Mouse (Mus musculus) lung, adult 2 months (tissue): Measurements from ENCODE around the gene Rab17. TPM values are rescaled to one million over a fixed set of nuclear protein-coding genes. Genes with fewer than 3 reads are reported as not detected.
A peak's percentile ranks its signal among the peaks of the same experiment; 100 is the strongest.

Source experiments
- DNase-seq: peaks from one replicate; pipeline ENCODE4 v3.0.0; 2022
- H3K4me1 ChIP-seq: fragments of 200-500 bp; 2 replicates; pipeline ENCODE4 v1.6.1; 2011; ENCODE audit warnings: low read length; ENCODE audit not compliant: control insufficient read depth, insufficient read depth
- H3K4me3 ChIP-seq: fragments of 200-500 bp; replicated peaks from 2 replicates; pipeline ENCODE3; 2011; ENCODE audit warnings: low read depth, mild to moderate bottlenecking, control low read depth, low read length; ENCODE audit errors: extremely low read depth
- CTCF ChIP-seq: fragments of 200-500 bp; IDR thresholded peaks from 2 replicates; pipeline ENCODE4 v1.5.1; 2011; ENCODE audit warnings: mild to moderate bottlenecking, low read length, control low read depth; ENCODE audit not compliant: insufficient read depth
- POLR2A ChIP-seq: fragments of 200-500 bp; IDR thresholded peaks from 2 replicates; pipeline ENCODE4 v1.6.1; 2011; ENCODE audit warnings: low read depth, mild to moderate bottlenecking, control low read depth, low read length, borderline replicate concordance; ENCODE audit errors: extremely low read depth
- WGBS: fragments of 180-500 bp; shearing (Covaris S2); methylation state at CpG from one replicate; pipeline ENCODE4 v1.1.7; 2018; 5-methylcytosine and 5-hydroxymethylcytosine counted together
- polyA plus RNA-seq: library from polyadenylated mRNA; depleted of rRNA; stranded (reverse); fragments of >200 nt; gene quantifications from 2 replicates; pipeline ENCODE4 v1.2.3, GENCODE M21; 2012

Gene Rab17
- polyA plus RNA-seq, 1 experiment, result 1.2 TPM

DNA sequence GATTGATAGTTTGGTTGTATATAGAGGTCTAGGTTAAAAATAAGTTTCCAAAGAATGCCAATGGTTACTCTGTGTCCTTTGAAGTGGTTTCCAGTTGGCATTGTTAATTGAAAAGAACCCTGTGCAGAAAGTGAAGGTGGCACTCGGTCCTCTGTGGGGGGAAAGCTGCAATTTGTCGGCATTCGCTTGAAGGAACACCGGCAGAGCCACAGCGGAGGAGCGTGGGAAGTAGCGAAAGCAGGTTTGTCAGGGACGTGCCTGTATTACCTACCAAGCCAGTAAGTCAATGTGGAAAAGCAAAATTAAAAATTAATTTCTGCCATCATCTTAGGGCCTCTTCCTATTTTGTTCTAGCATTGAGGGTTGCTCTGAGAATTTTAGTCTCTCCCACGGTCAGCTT lies 37.2 kb upstream of the Rab17 start:
- H3K4me3 ChIP-seq, result no peak overlapping the region
- 74% methylated on average over 9 of the region's 9 CpGs for WGBS
- TF ChIP-seq POLR2A, result no peak
- TF ChIP-seq CTCF, result no peak
- H3K4me1 ChIP-seq, result peaks cover 13% of the 10 kb centered on the region; the same call in 1 of the 2 replicates
- DNase-seq, result no peak

DNA sequence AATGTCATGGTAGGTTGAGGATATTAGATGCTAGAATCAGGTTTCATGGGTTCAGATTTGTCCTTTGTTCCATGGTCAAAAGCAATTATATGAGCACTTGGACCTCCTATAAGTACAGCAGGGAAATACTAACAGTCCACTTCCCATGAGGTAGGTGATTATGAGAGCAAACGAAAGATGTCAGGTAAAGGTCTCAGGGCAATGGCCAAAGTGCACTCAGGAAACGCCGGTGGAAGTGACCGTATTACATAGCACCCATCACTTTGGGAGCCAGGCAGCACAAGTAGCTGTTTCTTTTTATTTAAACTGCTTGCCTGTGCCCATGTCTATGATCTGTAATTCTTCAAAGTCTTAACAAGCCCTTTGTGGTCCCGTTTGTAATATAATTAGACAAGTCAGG lies 36.6 kb upstream of the Rab17 start:
- peaks cover 13% of the 10 kb centered on the region for H3K4me1 ChIP-seq
- 54% methylated on average over 5 of the region's 5 CpGs for WGBS
- DNase-seq, result no peak
- no peak for TF ChIP-seq POLR2A
- TF ChIP-seq CTCF, result no peak
- H3K4me3 ChIP-seq, result no peak overlapping the region

DNA sequence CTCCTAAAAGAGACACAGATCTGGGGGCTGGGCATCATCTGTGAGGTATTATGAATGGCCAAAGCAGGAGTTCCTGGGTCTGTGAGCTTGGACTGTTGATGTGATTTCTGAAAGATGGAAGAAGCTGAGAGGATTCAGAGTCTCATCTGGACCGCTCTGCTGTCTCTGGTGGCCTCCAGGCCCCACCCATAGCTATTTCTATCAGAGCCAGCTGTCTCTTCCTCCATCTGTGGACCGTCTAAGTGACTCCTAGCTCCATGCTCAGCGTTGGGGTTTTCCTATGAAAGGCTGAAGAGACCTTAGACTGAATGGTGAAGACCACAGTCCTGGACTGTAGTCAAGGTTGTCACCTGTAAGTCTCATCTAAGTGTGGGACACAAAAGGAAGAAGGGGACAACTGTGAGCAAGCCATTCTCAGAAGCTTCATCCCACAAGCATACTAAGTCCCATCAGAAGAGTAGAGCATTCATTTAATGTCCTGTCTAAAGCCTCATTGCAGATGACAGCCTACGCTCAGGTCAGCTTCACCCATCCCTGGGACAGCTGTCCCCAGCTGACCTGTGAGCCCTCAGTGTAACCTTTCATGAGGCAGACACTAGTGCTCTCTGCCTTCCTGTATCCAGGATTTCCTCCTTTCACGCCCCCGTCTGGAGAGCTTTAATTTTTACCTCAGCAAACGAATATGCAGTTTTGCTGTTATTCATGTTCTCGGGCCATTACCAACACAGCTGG lies 34.2 kb upstream of the Rab17 start:
- 61% methylated on average over 8 of the region's 8 CpGs for WGBS
- no peak for DNase-seq
- no peak overlapping the region for H3K4me3 ChIP-seq
- TF ChIP-seq POLR2A (no peak), CTCF (no peak)
- H3K4me1 ChIP-seq, result peaks cover 12% of the 10 kb centered on the region

DNA sequence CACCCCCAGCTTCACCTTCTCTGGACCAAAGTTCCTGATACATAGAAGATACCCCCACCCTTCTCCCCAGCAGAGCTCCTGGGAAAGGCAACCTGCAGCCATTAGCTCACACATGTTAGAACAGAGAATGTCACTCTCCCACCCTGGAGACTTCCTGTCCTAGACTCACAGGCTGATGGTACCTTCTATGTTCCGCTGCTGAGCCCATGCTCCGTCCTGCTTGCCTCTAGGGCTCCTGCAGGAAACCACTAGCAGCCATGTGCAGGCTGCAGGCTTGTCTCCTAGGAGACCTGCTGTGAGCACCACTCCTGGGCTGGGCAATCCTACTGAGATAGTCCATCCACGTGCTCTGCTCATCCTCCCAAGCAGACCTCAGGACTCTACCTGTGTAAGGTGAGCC lies 33.2 kb upstream of the Rab17 start:
- TF ChIP-seq CTCF (no peak), POLR2A (no peak)
- DNase-seq, result no peak
- H3K4me3 ChIP-seq, result no peak overlapping the region
- 59% methylated on average over 3 of the region's 3 CpGs for WGBS
- H3K4me1 ChIP-seq, result peaks cover 12% of the 10 kb centered on the region

DNA sequence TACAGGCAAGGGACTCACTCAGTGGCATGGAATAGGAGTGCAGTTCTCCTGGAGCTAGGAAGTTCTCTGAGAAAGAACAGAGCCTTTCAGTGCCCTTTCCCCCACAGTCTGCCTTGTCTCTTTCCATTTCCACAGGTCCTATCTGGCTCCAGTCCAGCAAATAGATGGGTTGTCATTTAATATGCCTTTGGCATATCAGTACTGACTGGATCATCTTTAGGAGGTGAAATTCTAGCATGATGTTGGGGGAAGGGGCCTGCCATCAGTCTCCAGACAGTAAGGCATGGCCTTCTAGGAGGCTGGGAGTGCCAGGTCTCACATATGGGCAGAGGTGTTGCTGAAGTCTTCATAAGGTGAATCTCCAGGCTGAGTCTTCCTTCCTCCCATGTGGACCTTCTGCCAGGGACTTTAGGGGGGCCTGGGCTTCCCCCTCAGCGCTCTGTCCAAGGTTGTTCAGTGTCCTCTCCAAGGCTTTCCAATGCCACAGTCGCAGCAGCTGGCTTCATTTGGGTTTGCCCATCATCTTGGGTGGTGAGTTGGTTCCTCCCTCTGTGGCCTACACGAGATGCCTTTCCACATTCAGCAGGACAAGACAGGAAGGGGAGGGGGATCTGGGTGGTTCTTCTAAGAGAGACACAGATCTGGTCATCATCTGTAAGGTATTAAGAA lies 32.5 kb upstream of the Rab17 start:
- no peak for DNase-seq
- Histone ChIP-seq H3K4me3 (no peak overlapping the region), H3K4me1 (peaks cover 12% of the 10 kb centered on the region)
- 67% methylated on average over 3 of the region's 3 CpGs for WGBS
- no peak for TF ChIP-seq POLR2A
- no peak for TF ChIP-seq CTCF

DNA sequence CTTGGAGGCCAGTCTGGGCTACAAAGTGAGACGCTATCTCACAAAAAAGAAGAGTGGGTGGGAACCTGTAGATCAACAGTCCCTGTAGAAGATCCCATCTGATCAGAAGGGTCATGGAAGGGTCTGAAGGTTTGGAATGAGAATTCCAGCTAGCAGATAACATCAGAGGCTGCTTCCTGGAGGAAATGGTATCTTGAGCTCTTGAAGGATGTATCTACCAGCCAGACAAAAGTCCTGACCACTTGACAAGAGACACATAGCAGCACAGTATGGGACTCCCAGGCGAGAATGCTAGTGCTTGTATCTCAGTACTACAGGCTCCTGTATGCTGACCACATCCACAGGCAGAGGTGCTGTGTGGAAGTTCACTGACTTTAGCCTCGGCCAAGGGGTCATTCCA lies 31.6 kb upstream of the Rab17 start:
- H3K4me1 ChIP-seq, result peaks cover 12% of the 10 kb centered on the region
- DNase-seq, result no peak
- TF ChIP-seq POLR2A (no peak), CTCF (no peak)
- no peak overlapping the region for H3K4me3 ChIP-seq
- 71% methylated on average over 3 of the region's 3 CpGs for WGBS

DNA sequence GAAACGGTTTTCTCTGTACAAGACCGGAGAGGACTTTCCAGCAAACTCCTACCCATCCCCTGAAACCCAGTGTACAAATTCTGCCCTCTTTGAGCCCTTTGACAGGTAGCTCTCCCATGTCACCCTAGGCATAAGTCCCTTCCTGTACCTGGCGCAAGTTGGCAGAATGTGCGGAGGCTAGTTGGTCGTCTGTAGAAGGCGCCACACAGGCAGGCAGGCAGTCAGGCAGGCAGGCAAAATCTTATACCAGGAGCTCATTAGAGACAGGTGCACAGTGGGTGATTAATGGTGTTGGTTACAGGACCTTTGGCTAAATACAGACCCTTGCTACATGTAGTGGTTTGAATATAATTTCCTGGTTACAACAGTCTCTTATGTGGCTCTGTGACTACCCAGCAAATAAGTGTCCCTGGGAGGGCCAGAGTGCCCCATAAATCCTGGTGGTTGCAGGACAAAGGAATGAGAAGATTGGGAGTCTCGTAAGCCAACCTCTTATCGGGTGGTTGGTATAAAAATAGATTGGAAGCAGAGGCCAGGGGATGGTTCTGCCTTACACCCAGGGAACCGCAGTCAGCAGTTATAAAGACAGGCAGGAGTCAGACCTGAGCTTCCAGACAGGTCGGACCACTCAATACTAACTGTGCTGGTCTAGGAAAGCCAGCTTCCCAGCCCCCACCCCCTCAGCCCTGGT lies 30.6 kb upstream of the Rab17 start:
- TF ChIP-seq CTCF, result no peak
- Histone ChIP-seq H3K4me3 (no peak overlapping the region), H3K4me1 (peaks cover 12% of the 10 kb centered on the region)
- WGBS, result 49% methylated on average over 10 of the region's 10 CpGs
- no peak for DNase-seq

DNA sequence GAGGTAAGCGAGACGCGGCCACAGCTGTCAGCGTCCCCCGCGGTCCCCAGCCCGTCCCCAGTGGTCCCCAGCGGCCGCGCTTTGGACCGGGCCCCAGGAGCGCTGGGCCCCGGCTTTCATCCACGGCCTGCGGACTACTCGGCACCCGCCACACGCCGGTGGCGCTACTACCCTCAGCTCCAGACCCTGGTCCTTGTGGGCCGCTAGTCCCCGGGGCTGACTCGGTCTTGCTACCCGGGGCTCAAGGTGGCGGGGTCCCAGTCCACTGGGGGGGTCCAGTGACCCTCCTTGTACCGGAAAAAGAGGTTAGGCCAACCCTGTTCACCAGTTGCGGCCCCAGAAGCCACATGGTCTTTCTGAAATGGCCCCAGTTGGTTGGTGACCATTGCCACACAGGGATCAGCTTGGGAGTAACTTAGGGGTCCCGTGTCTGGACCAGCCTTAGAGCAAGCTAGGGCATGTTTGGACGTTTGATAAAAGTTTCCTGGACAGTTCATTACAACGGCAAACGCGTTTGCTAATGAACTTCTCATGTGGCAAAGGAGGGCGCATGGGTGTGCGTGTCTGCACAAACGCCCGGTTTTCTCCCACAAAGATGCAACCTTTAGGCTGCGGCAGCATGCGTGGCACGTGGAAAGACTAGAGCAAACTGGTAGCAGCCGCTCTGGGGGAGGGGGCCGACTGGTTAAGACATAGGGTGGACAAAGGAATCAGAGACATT lies 29.6 kb upstream of the Rab17 start:
- TF ChIP-seq CTCF, result no peak
- no peak for TF ChIP-seq POLR2A
- WGBS, result under 1% methylated on average over 41 of the region's 41 CpGs
- H3K4me3 ChIP-seq, result peak overlapping the region; percentile 97
- peaks cover 12% of the 10 kb centered on the region for H3K4me1 ChIP-seq
- no peak for DNase-seq

DNA sequence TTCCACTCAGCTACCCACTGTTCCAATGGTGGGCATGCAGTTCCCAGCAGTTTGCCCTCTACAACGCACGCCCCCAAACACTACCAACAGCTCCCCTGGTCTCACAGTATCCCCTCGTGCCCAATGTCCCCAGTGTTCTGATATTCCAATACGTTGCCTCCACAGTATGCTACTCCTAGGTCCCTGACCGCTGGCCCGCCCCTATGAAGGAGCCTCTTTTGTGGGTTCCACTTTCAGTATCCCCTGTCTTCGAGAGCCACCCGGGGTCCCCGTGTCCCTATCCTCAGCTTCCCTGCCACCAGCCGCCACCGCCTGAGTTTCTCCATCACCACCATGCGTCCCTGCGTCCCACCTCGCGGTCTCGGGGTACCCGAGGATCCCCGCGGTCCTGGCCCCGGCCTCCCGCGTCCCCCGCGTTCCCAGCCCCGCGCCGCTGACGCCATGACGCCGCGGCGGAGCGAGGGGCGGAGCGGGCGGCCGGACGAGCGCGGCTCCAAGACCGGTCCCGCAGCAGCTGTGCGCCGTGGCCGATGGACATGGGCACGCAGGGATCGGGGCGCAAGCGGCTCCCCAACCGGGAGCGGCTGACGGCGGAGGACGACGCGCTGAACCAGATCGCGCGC lies 28.9 kb upstream of the Rab17 start, which contains the start of gene Lrrfip1:
Gene Lrrfip1 (plus strand): TSS at position 470 of the 623 bp plus-strand sequence.
- 3% methylated on average over 59 of the region's 59 CpGs for WGBS
- TF ChIP-seq CTCF, result no peak
- peak; percentile 60 for DNase-seq
- Histone ChIP-seq H3K4me3 (peak within 1 kb of the TSS; percentile 97), H3K4me1 (peaks cover 8% of the 10 kb centered on the region)
